Mouse (Mus musculus): ENCODE data around the gene Gm9821. TPM values are rescaled to one million over a fixed set of nuclear protein-coding genes. Genes with fewer than 3 reads are reported as not detected.

Gm9821 gene
- 0.27 and 0.71 TPM in 2 replicates for polyA plus RNA-seq (2015; fragmentation: Nextera tagmentation; extraction: Ambion mirVana)

DNA sequence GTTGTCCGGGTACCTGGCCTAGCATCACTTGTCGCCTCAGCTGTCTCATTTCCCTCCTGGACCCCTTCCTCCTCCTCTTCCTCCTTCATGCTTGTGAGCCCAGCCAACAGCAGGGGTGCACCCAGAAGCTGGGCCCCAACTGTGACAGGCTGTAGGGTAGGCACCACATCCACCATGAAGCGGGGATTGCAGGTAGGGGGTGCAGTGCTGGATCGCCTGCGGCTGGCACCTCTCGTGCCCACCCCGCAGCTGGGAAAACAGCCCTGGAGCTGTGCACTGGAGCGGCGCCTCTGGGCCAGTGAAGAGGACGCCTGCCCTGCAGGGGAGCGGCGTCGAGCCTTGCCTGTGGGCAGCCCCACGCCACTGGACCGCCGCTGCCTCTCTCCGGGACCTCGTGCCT lies at the start of gene Gm9821:
Gene Gm9821 (plus strand): TSS at position 221 of the 400 bp plus-strand sequence.
- Histone ChIP-seq H3K9ac (replicated peaks; ENCODE audit: low read length) (no peak within 1 kb of the TSS), H3K4me1 (ENCODE audit: insufficient read depth, low read length) (peaks cover 55% of the 10 kb centered on the region)

GRCm38 (mm10) chr2:91897968-91898367 lies 47.5 kb upstream of the Gm9821 start:
- Histone ChIP-seq H3K4me1 (ENCODE audit: insufficient read depth, low read length) (no peaks in the 10 kb centered on the region), H3K27ac (ENCODE audit: low read length) (no peak overlapping the region)
- ATAC-seq (ENCODE audit: low FRiP score, low TSS enrichment) = no peak

More for the DNA sequence above, at the start of gene Gm9821:
- H3K27me3 ChIP-seq (ENCODE audit: insufficient read depth, low read length) = no peaks in the 10 kb centered on the region
- H3K27ac ChIP-seq (ENCODE audit: low read length) = no peak within 1 kb of the TSS
- no peak within 1 kb of the TSS for H3K4me2 ChIP-seq (replicated peaks; ENCODE audit: low read depth, low read length)
- no peaks in the 10 kb centered on the region for H3K9me3 ChIP-seq (ENCODE audit: low read length)
- H3K36me3 ChIP-seq (ENCODE audit: insufficient read depth, low read length) = peaks cover 7% of the 10 kb centered on the region; the same call in 1 of the 2 replicates
- WGBS = 79% methylated on average over 18 of the region's 18 CpGs
- no peak within 1 kb of the TSS for H3K4me3 ChIP-seq (ENCODE audit: low read length)
- ATAC-seq (ENCODE audit: low FRiP score, low TSS enrichment) = no peak

GRCm38 (mm10) chr2:91899141-91899540 lies 46.4 kb upstream of the Gm9821 start:
- H3K4me3 ChIP-seq (ENCODE audit: low read length) = no peak overlapping the region
- H3K4me2 ChIP-seq (replicated peaks; ENCODE audit: low read depth, low read length) = no peak overlapping the region
- no peaks in the 10 kb centered on the region for H3K9me3 ChIP-seq (ENCODE audit: low read length)
- H3K27ac ChIP-seq (ENCODE audit: low read length) = no peak overlapping the region
- H3K36me3 ChIP-seq (ENCODE audit: insufficient read depth, low read length) = peaks cover 11% of the 10 kb centered on the region
- H3K4me1 ChIP-seq (ENCODE audit: insufficient read depth, low read length) = no peaks in the 10 kb centered on the region
- no peaks in the 10 kb centered on the region for H3K27me3 ChIP-seq (ENCODE audit: insufficient read depth, low read length)
- no peak overlapping the region for H3K9ac ChIP-seq (replicated peaks; ENCODE audit: low read length)
- WGBS = 90% methylated on average over 3 of the region's 3 CpGs
- no peak for ATAC-seq (ENCODE audit: low FRiP score, low TSS enrichment)

More at GRCm38 (mm10) chr2:91897968-91898367, 47.5 kb upstream of the Gm9821 start:
- Histone ChIP-seq H3K4me3 (ENCODE audit: low read length) (no peak overlapping the region), H3K36me3 (ENCODE audit: insufficient read depth, low read length) (peaks cover 11% of the 10 kb centered on the region), H3K27me3 (ENCODE audit: insufficient read depth, low read length) (no peaks in the 10 kb centered on the region), H3K9me3 (ENCODE audit: low read length) (no peaks in the 10 kb centered on the region), H3K9ac (replicated peaks; ENCODE audit: low read length) (no peak overlapping the region), H3K4me2 (replicated peaks; ENCODE audit: low read depth, low read length) (no peak overlapping the region)

GRCm38 (mm10) chr2:91900431-91900830 lies 45.1 kb upstream of the Gm9821 start:
- no peaks in the 10 kb centered on the region for H3K27me3 ChIP-seq (ENCODE audit: insufficient read depth, low read length)
- H3K9me3 ChIP-seq (ENCODE audit: low read length) = no peaks in the 10 kb centered on the region
- H3K4me3 ChIP-seq (ENCODE audit: low read length) = no peak overlapping the region
- H3K4me1 ChIP-seq (ENCODE audit: insufficient read depth, low read length) = no peaks in the 10 kb centered on the region
- ATAC-seq (ENCODE audit: low FRiP score, low TSS enrichment) = no peak
- H3K9ac ChIP-seq (replicated peaks; ENCODE audit: low read length) = no peak overlapping the region
- H3K27ac ChIP-seq (ENCODE audit: low read length) = no peak overlapping the region
- H3K36me3 ChIP-seq (ENCODE audit: insufficient read depth, low read length) = peaks cover 13% of the 10 kb centered on the region
- WGBS = 92% methylated on average over 8 of the region's 8 CpGs
- H3K4me2 ChIP-seq (replicated peaks; ENCODE audit: low read depth, low read length) = no peak overlapping the region

GRCm38 (mm10) chr2:91902336-91902735 lies 43.2 kb upstream of the Gm9821 start:
- 34% methylated on average over 5 of the region's 5 CpGs for WGBS
- H3K9me3 ChIP-seq (ENCODE audit: low read length) = no peaks in the 10 kb centered on the region
- no peaks in the 10 kb centered on the region for H3K4me1 ChIP-seq (ENCODE audit: insufficient read depth, low read length)
- H3K4me2 ChIP-seq (replicated peaks; ENCODE audit: low read depth, low read length) = no peak overlapping the region
- H3K27ac ChIP-seq (ENCODE audit: low read length) = no peak overlapping the region
- peaks cover 19% of the 10 kb centered on the region for H3K36me3 ChIP-seq (ENCODE audit: insufficient read depth, low read length)
- ATAC-seq (ENCODE audit: low FRiP score, low TSS enrichment) = no peak
- no peak overlapping the region for H3K9ac ChIP-seq (replicated peaks; ENCODE audit: low read length)
- no peaks in the 10 kb centered on the region for H3K27me3 ChIP-seq (ENCODE audit: insufficient read depth, low read length)
- H3K4me3 ChIP-seq (ENCODE audit: low read length) = no peak overlapping the region

DNA sequence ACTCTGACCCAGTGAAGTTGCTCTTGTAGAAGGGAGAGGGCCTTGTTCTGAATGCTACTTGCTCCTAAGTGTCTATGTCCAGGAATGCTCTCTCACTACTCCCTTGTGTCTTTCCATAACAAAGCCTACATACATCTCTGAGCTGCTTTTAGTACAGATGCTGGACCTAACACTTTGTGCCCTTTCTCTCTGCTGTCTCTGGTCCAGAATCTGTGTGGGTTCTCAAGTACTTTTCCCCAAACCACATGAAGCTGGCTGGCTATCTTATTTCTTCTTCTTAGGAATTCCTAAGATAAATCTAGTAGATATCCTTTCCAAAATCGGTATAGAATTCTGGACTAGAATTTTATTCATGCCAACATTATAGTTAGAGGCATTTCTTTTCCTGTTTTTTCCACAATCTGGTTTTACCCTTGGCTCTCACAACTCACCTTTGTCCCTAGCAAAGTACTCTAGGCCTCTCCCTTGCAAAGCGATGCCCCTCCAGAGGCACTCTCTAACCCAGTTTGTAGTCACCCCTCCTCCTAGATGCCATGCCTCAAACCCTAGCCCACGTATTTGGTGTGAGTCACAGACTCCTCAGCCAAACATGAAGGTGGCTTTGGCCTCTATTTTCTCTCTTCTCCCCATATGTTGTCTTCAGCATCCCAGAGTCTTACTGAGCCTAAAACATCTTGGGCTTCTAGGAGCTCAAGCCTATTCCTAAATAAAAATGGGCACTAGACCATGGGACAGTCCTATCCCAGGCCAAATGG lies 42.2 kb upstream of the Gm9821 start:
- peaks cover 22% of the 10 kb centered on the region for H3K36me3 ChIP-seq (ENCODE audit: insufficient read depth, low read length)

DNA sequence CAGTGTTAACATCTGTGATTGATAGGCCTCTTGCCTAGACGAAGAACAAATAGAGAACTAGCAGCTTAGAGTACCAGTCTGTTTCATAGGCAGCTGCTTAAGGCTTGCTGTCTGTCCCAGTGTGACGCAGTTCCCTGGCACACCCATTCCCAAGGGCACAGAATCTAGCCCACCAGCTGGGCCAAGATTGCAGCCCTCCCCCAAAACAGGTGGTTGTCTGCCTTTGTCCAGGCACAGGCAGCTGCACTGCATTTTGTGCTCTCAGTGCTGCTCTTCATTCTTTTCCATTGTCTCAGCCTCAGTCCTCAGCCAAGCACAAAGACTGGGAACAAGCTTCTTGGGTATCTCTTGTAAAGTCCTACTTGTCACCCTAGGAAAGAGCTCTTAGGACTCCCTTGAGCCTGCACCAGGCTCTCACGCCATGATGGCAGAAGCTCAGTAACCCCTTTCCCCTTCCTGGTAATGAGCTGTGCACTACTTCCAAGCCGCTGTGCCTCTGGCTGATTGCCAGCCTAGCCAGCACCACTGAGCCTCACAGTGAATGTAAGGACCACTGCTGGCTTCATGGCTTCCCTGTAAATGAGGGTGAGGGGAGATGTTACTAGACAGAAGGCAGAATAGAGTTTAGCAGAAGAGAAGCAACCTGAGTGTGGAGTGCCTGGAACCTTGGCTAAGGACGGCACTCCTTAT lies 40.7 kb upstream of the Gm9821 start:
- WGBS = 81% methylated on average over 5 of the region's 5 CpGs
- ATAC-seq (ENCODE audit: low FRiP score, low TSS enrichment) = no peak

More for the DNA sequence above, 42.2 kb upstream of the Gm9821 start:
- H3K4me2 ChIP-seq (replicated peaks; ENCODE audit: low read depth, low read length) = no peak overlapping the region
- H3K9me3 ChIP-seq (ENCODE audit: low read length) = no peaks in the 10 kb centered on the region
- ATAC-seq (ENCODE audit: low FRiP score, low TSS enrichment) = no peak
- no peaks in the 10 kb centered on the region for H3K27me3 ChIP-seq (ENCODE audit: insufficient read depth, low read length)
- no peak overlapping the region for H3K4me3 ChIP-seq (ENCODE audit: low read length)
- no peak overlapping the region for H3K27ac ChIP-seq (ENCODE audit: low read length)
- H3K9ac ChIP-seq (replicated peaks; ENCODE audit: low read length) = no peak overlapping the region
- 91% methylated on average over 3 of the region's 3 CpGs for WGBS
- no peaks in the 10 kb centered on the region for H3K4me1 ChIP-seq (ENCODE audit: insufficient read depth, low read length)

GRCm38 (mm10) chr2:91906141-91906540 lies 39.4 kb upstream of the Gm9821 start:
- WGBS = 91% methylated on average over 2 of the region's 2 CpGs
- H3K27ac ChIP-seq (ENCODE audit: low read length) = no peak overlapping the region
- H3K9me3 ChIP-seq (ENCODE audit: low read length) = no peaks in the 10 kb centered on the region
- peaks cover 21% of the 10 kb centered on the region for H3K36me3 ChIP-seq (ENCODE audit: insufficient read depth, low read length)
- H3K27me3 ChIP-seq (ENCODE audit: insufficient read depth, low read length) = no peaks in the 10 kb centered on the region
- no peak overlapping the region for H3K4me3 ChIP-seq (ENCODE audit: low read length)
- H3K4me2 ChIP-seq (replicated peaks; ENCODE audit: low read depth, low read length) = no peak overlapping the region
- no peak for ATAC-seq (ENCODE audit: low FRiP score, low TSS enrichment)
- H3K4me1 ChIP-seq (ENCODE audit: insufficient read depth, low read length) = no peaks in the 10 kb centered on the region
- H3K9ac ChIP-seq (replicated peaks; ENCODE audit: low read length) = no peak overlapping the region

More for the DNA sequence above, 40.7 kb upstream of the Gm9821 start:
- Histone ChIP-seq H3K36me3 (ENCODE audit: insufficient read depth, low read length) (peaks cover 23% of the 10 kb centered on the region), H3K9me3 (ENCODE audit: low read length) (no peaks in the 10 kb centered on the region), H3K27me3 (ENCODE audit: insufficient read depth, low read length) (no peaks in the 10 kb centered on the region), H3K4me3 (ENCODE audit: low read length) (no peak overlapping the region), H3K27ac (ENCODE audit: low read length) (no peak overlapping the region), H3K4me2 (replicated peaks; ENCODE audit: low read depth, low read length) (no peak overlapping the region), H3K4me1 (ENCODE audit: insufficient read depth, low read length) (no peaks in the 10 kb centered on the region), H3K9ac (replicated peaks; ENCODE audit: low read length) (no peak overlapping the region)

DNA sequence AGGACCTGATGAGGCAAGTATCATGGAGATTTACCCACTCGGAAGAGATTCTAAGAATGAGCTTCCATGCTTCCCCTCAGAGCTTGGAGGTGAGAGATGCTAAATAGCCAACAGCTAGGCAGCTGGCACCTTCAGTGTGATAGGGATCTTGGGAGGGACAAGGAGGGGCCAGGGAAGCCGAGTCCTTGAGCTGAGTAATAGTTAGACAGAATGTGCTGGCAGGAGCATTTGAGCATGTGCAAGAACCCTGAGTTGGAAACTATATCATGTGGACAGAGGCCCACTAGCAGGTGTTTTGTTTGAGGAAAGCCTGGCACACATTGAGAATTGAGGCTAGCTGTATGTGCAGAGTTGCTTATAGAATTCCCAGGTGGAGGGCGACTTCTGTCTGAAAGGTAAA lies 32.9 kb upstream of the Gm9821 start:
- Histone ChIP-seq H3K4me2 (replicated peaks; ENCODE audit: low read depth, low read length) (no peak overlapping the region), H3K9ac (replicated peaks; ENCODE audit: low read length) (no peak overlapping the region), H3K9me3 (ENCODE audit: low read length) (no peaks in the 10 kb centered on the region), H3K27me3 (ENCODE audit: insufficient read depth, low read length) (no peaks in the 10 kb centered on the region), H3K27ac (ENCODE audit: low read length) (no peak overlapping the region), H3K4me1 (ENCODE audit: insufficient read depth, low read length) (no peaks in the 10 kb centered on the region), H3K4me3 (ENCODE audit: low read length) (no peak overlapping the region), H3K36me3 (ENCODE audit: insufficient read depth, low read length) (peaks cover 61% of the 10 kb centered on the region)
- WGBS = 73% methylated on average over 3 of the region's 3 CpGs
- ATAC-seq (ENCODE audit: low FRiP score, low TSS enrichment) = no peak
